Mouse (Mus musculus): ENCODE measurements at regions not wholly inside any gene's neighbourhood (a gene's known extent, or its start where the extent isn't known, plus 50 kb on each side); places are given as distances from the start of the nearest gene placed in this dataset.

GRCm38 (mm10) chr9:30191119-30191518 is 228.2 kb upstream of the Ntm start:
- Histone ChIP-seq H3K27me3 (ENCODE audit: control insufficient read depth, insufficient read depth, low read length) (no peaks in the 10 kb centered on the region), H3K4me3 (ENCODE audit: low read depth, low read length) (no peak overlapping the region), H3K9me3 (replicated peaks; ENCODE audit: control insufficient read depth, low read length) (0 out of 2 replicates have a peak, but pooled peaks cover 4% of the 10 kb centered on the region), H3K4me1 (ENCODE audit: control insufficient read depth, insufficient read depth) (no peaks in the 10 kb centered on the region), H3K36me3 (replicated peaks; ENCODE audit: control insufficient read depth, insufficient read depth, low read length) (no peaks in the 10 kb centered on the region), H3K4me2 (ENCODE audit: low read depth, low read length) (no peak overlapping the region), H3K27ac (ENCODE audit: low read depth) (no peak overlapping the region), H3K9ac (replicated peaks; ENCODE audit: low read depth, low read length) (no peak overlapping the region)
- TF ChIP-seq CTCF (IDR thresholded peaks at IDR 0.05; ENCODE audit: low read depth), result no peak
- no peak for TF ChIP-seq EP300 (IDR thresholded peaks at IDR 0.05; ENCODE audit: low read depth)
- ATAC-seq (ENCODE audit: insufficient read depth, low read depth) (no peak), DNase-seq (ENCODE audit: low spot score) (no peak)

- ATAC-seq (ENCODE audit: insufficient read depth, low read depth) (no peak), DNase-seq (ENCODE audit: low spot score) (no peak)
- H3K4me2 ChIP-seq (ENCODE audit: low read depth, low read length), result no peak overlapping the region
- no peak overlapping the region for H3K27ac ChIP-seq (ENCODE audit: low read depth)
- H3K4me3 ChIP-seq (ENCODE audit: low read depth, low read length), result no peak overlapping the region
- no peaks in the 10 kb centered on the region for H3K4me1 ChIP-seq (ENCODE audit: control insufficient read depth, insufficient read depth)
- H3K9me3 ChIP-seq (replicated peaks; ENCODE audit: control insufficient read depth, low read length), result 0 out of 2 replicates have a peak, but pooled peaks cover 4% of the 10 kb centered on the region
- TF ChIP-seq EP300 (IDR thresholded peaks at IDR 0.05; ENCODE audit: low read depth), result no peak
- TF ChIP-seq CTCF (IDR thresholded peaks at IDR 0.05; ENCODE audit: low read depth), result no peak
- H3K36me3 ChIP-seq (replicated peaks; ENCODE audit: control insufficient read depth, insufficient read depth, low read length), result no peaks in the 10 kb centered on the region
- no peak overlapping the region for H3K9ac ChIP-seq (replicated peaks; ENCODE audit: low read depth, low read length)
- H3K27me3 ChIP-seq (ENCODE audit: control insufficient read depth, insufficient read depth, low read length), result no peaks in the 10 kb centered on the region
Measured at GRCm38 (mm10) chr9:30191902-30192301, 229.0 kb upstream of the Ntm start.

GRCm38 (mm10) chr9:30194866-30195265 is 231.9 kb upstream of the Ntm start:
- H3K9me3 ChIP-seq (replicated peaks; ENCODE audit: control insufficient read depth, low read length), result no peaks in the 10 kb centered on the region
- no peak for ATAC-seq (ENCODE audit: insufficient read depth, low read depth)
- no peak overlapping the region for H3K4me2 ChIP-seq (ENCODE audit: low read depth, low read length)
- TF ChIP-seq EP300 (IDR thresholded peaks at IDR 0.05; ENCODE audit: low read depth), result no peak
- TF ChIP-seq CTCF (IDR thresholded peaks at IDR 0.05; ENCODE audit: low read depth), result no peak
- H3K36me3 ChIP-seq (replicated peaks; ENCODE audit: control insufficient read depth, insufficient read depth, low read length), result no peaks in the 10 kb centered on the region
- H3K4me3 ChIP-seq (ENCODE audit: low read depth, low read length), result no peak overlapping the region
- WGBS, result 75% methylated on average over 3 of the region's 3 CpGs
- no peaks in the 10 kb centered on the region for H3K4me1 ChIP-seq (ENCODE audit: control insufficient read depth, insufficient read depth)
- H3K27ac ChIP-seq (ENCODE audit: low read depth), result no peak overlapping the region
- DNase-seq (ENCODE audit: low spot score), result no peak
- no peak overlapping the region for H3K9ac ChIP-seq (replicated peaks; ENCODE audit: low read depth, low read length)
- H3K27me3 ChIP-seq (ENCODE audit: control insufficient read depth, insufficient read depth, low read length), result no peaks in the 10 kb centered on the region

GRCm38 (mm10) chr9:30202411-30202810 is 224.5 kb upstream of the Snx19 start:
- DNase-seq (ENCODE audit: low spot score) (no peak), ATAC-seq (ENCODE audit: insufficient read depth, low read depth) (no peak)
- H3K4me3 ChIP-seq (ENCODE audit: low read depth, low read length), result no peak overlapping the region
- TF ChIP-seq EP300 (IDR thresholded peaks at IDR 0.05; ENCODE audit: low read depth) (no peak), CTCF (IDR thresholded peaks at IDR 0.05; ENCODE audit: low read depth) (no peak)
- no peak overlapping the region for H3K9ac ChIP-seq (replicated peaks; ENCODE audit: low read depth, low read length)
- no peaks in the 10 kb centered on the region for H3K36me3 ChIP-seq (replicated peaks; ENCODE audit: control insufficient read depth, insufficient read depth, low read length)
- WGBS, result 75% methylated on average over 3 of the region's 3 CpGs
- no peak overlapping the region for H3K27ac ChIP-seq (ENCODE audit: low read depth)
- H3K4me2 ChIP-seq (ENCODE audit: low read depth, low read length), result no peak overlapping the region
- H3K27me3 ChIP-seq (ENCODE audit: control insufficient read depth, insufficient read depth, low read length), result no peaks in the 10 kb centered on the region
- H3K4me1 ChIP-seq (ENCODE audit: control insufficient read depth, insufficient read depth), result no peaks in the 10 kb centered on the region
- no peaks in the 10 kb centered on the region for H3K9me3 ChIP-seq (replicated peaks; ENCODE audit: control insufficient read depth, low read length)

- 72% methylated on average over 4 of the region's 4 CpGs for WGBS
- H3K4me1 ChIP-seq (ENCODE audit: control insufficient read depth, insufficient read depth), result no peaks in the 10 kb centered on the region
- H3K4me3 ChIP-seq (ENCODE audit: low read depth, low read length), result no peak overlapping the region
- no peaks in the 10 kb centered on the region for H3K36me3 ChIP-seq (replicated peaks; ENCODE audit: control insufficient read depth, insufficient read depth, low read length)
- no peaks in the 10 kb centered on the region for H3K27me3 ChIP-seq (ENCODE audit: control insufficient read depth, insufficient read depth, low read length)
- H3K9ac ChIP-seq (replicated peaks; ENCODE audit: low read depth, low read length), result no peak overlapping the region
- H3K27ac ChIP-seq (ENCODE audit: low read depth), result no peak overlapping the region
- DNase-seq (ENCODE audit: low spot score), result no peak
- H3K9me3 ChIP-seq (replicated peaks; ENCODE audit: control insufficient read depth, low read length), result no peaks in the 10 kb centered on the region
- H3K4me2 ChIP-seq (ENCODE audit: low read depth, low read length), result no peak overlapping the region
- no peak for ATAC-seq (ENCODE audit: insufficient read depth, low read depth)
- TF ChIP-seq EP300 (IDR thresholded peaks at IDR 0.05; ENCODE audit: low read depth), result no peak
- TF ChIP-seq CTCF (IDR thresholded peaks at IDR 0.05; ENCODE audit: low read depth), result no peak
Measured at GRCm38 (mm10) chr9:30207631-30208030, 219.3 kb upstream of the Snx19 start.

- Histone ChIP-seq H3K36me3 (replicated peaks; ENCODE audit: control insufficient read depth, insufficient read depth, low read length) (no peaks in the 10 kb centered on the region), H3K4me2 (ENCODE audit: low read depth, low read length) (no peak overlapping the region), H3K4me1 (ENCODE audit: control insufficient read depth, insufficient read depth) (no peaks in the 10 kb centered on the region), H3K27ac (ENCODE audit: low read depth) (no peak overlapping the region), H3K9ac (replicated peaks; ENCODE audit: low read depth, low read length) (no peak overlapping the region), H3K9me3 (replicated peaks; ENCODE audit: control insufficient read depth, low read length) (no peaks in the 10 kb centered on the region), H3K4me3 (ENCODE audit: low read depth, low read length) (no peak overlapping the region), H3K27me3 (ENCODE audit: control insufficient read depth, insufficient read depth, low read length) (no peaks in the 10 kb centered on the region)
- WGBS, result 47% methylated on average over 1 of the region's 1 CpGs
- ATAC-seq (ENCODE audit: insufficient read depth, low read depth) (no peak), DNase-seq (ENCODE audit: low spot score) (no peak)
- TF ChIP-seq EP300 (IDR thresholded peaks at IDR 0.05; ENCODE audit: low read depth) (no peak), CTCF (IDR thresholded peaks at IDR 0.05; ENCODE audit: low read depth) (no peak)
Measured at GRCm38 (mm10) chr9:30209806-30210205, 217.1 kb upstream of the Snx19 start.
